Comparison of ENCODE assay signal across 7 mouse cellular contexts in the genomic region with DNA sequence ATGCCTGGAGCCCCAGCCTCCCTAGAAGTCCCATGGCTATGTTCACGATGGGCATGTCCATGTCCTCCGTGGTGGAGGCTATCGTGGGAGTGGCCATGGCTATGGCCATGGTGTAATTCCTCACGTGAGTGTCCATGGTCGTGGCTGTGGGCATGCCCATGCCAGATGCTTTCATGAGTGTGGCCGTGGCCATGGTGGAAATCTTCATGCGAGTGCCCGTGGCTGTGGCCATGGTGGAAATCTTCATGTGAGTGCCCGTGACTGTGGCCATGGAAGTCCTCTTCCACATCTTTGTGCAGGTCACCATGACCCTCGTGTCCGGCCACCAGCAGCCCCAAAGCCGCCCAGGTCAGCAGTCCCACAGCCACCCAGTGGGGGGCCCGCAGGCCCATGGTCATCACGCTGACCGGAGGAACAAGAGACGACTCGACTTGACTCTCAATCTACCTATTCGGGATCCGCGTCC. TPM values are rescaled to one million over a fixed set of nuclear protein-coding genes. Genes with fewer than 3 reads are reported as not detected.
DNase-seq lines count a peak whose midpoint lies in the region; ATAC-seq and TF ChIP-seq lines count a peak whose summit lies in the region.

No protein-coding gene starts in this region.

- H3K4me3 ChIP-seq in brown adipose tissue, adult 24 weeks (ENCODE audit: insufficient read depth, low read depth, low read length): peak overlapping the region; percentile 88
- H3K4me3 ChIP-seq in forebrain, embryonic 16.5 days (replicated peaks; ENCODE audit: low read length): peak overlapping the region; percentile 81
- H3K4me3 ChIP-seq in liver, postnatal 0 days (ENCODE audit: low read depth, low read length): peak overlapping the region; percentile 79

- WGBS in forebrain, embryonic 16.5 days: 6% methylated on average over 20 of the region's 20 CpGs
- 3% methylated on average over 20 of the region's 20 CpGs for WGBS in liver, postnatal 0 days (ENCODE audit: insufficient replicate concordance)

- peak overlapping the region; percentile 85 for H3K27ac ChIP-seq in brown adipose tissue, adult 24 weeks (replicated peaks; ENCODE audit: low read depth, low read length)
- H3K27ac ChIP-seq in forebrain, embryonic 16.5 days (ENCODE audit: low read length): peak overlapping the region; percentile 95
- peak overlapping the region; percentile 96 for H3K27ac ChIP-seq in liver, postnatal 0 days (ENCODE audit: low read depth)

- ATAC-seq in forebrain, embryonic 16.5 days: no peak
- peak; percentile 2; the same call in 1 of the 2 replicates for ATAC-seq in liver, postnatal 0 days

- peak overlapping the region; percentile 99 for H3K4me2 ChIP-seq in forebrain, embryonic 16.5 days (ENCODE audit: low read length)
- H3K4me2 ChIP-seq in liver, postnatal 0 days (ENCODE audit: low read depth, low read length): peak overlapping the region; percentile 94

- H3K36me3 ChIP-seq in forebrain, embryonic 16.5 days (ENCODE audit: control insufficient read depth, insufficient read depth): peaks cover 10% of the 10 kb centered on the region
- peaks cover 33% of the 10 kb centered on the region for H3K36me3 ChIP-seq in liver, postnatal 0 days (replicated peaks; ENCODE audit: insufficient read depth, low read length)

- peak overlapping the region; percentile 86 for H3K9ac ChIP-seq in forebrain, embryonic 16.5 days (replicated peaks; ENCODE audit: low read depth, low read length)
- peak overlapping the region; percentile 81 for H3K9ac ChIP-seq in liver, postnatal 0 days (replicated peaks)

- intact Hi-C loops in left cerebral cortex, postnatal 25 days (cut with DNase I): loop anchor here (5.0 kb wide), 1 partner anchor 86 kb away; the partner anchor contains the start of gene H2-DMa

- H3K4me1 ChIP-seq in brown adipose tissue, adult 24 weeks (ENCODE audit: control insufficient read depth, insufficient read depth, insufficient read length, low read length): peaks cover 18% of the 10 kb centered on the region; the same call in 1 of the 2 replicates
- peaks cover 54% of the 10 kb centered on the region for H3K4me1 ChIP-seq in forebrain, embryonic 16.5 days (replicated peaks; ENCODE audit: control insufficient read depth, insufficient read depth, low read length)
- peaks cover 49% of the 10 kb centered on the region for H3K4me1 ChIP-seq in liver, postnatal 0 days (ENCODE audit: insufficient read depth)

- no peaks in the 10 kb centered on the region for H3K9me3 ChIP-seq in forebrain, embryonic 16.5 days (ENCODE audit: control insufficient read depth, low read length)
- no peaks in the 10 kb centered on the region for H3K9me3 ChIP-seq in liver, postnatal 0 days (ENCODE audit: low read length)

- peak; percentile 21 to 43 for DNase-seq in left cerebral cortex, adult 8-10 months (ENCODE audit: low spot score in 2 of 2)
- DNase-seq in left cerebral cortex, postnatal 25 days (ENCODE audit: low spot score in 2 of 2): no peak
- no peak for DNase-seq in liver, postnatal 0 days
- DNase-seq in retina, postnatal 1 day: no peak
- no peak for DNase-seq in urinary bladder, postnatal 4 days (ENCODE audit: low spot score in 2 of 2)

- no peaks in the 10 kb centered on the region for H3K27me3 ChIP-seq in forebrain, embryonic 16.5 days (replicated peaks; ENCODE audit: control insufficient read depth, insufficient read depth, low read length)
- H3K27me3 ChIP-seq in liver, postnatal 0 days (ENCODE audit: insufficient read depth, low read length): no peaks in the 10 kb centered on the region

- TF ChIP-seq CTCF in liver, postnatal 0 days (IDR thresholded peaks at IDR 0.05; ENCODE audit: low read depth): no peak

- no peak for TF ChIP-seq EP300 in liver, postnatal 0 days (IDR thresholded peaks at IDR 0.05; ENCODE audit: low read depth)

RNA-seq across cellular contexts. Expression of gene Slc39a7, which starts 0.6 kb away (rescaled TPM):
- 10 to 100 TPM; 91.2 to 98.6 (median 95.0) TPM for total RNA-seq in left cerebral cortex, adult 8-10 months (2022)
- 10 to 100 TPM; 96.2 to 98.6 TPM for total RNA-seq in left cerebral cortex, postnatal 25 days (2021)
- polyA plus RNA-seq in brown adipose tissue, adult 24 weeks (2012; ENCODE audit: insufficient read depth, insufficient read length, missing spikeins): 40.0 and 44.7 TPM in 2 replicates
- polyA plus RNA-seq in forebrain, embryonic 16.5 days (2015; fragmentation: Nextera tagmentation; extraction: Ambion mirVana): 148 and 157 TPM in 2 replicates
- polyA plus RNA-seq in liver, postnatal 0 days (2015; fragmentation: Nextera tagmentation; extraction: Ambion mirVana): 41.3 and 43.4 TPM in 2 replicates

RNA-seq across cellular contexts. Expression of gene Rxrb, which starts 0.7 kb away (rescaled TPM):
- 10 to 100 TPM; 72.8 to 87.6 (median 78.1) TPM for total RNA-seq in left cerebral cortex, adult 8-10 months (2022)
- total RNA-seq in left cerebral cortex, postnatal 25 days (2021): 10 to 100 TPM; 79.5 to 83.1 TPM
- 23.6 and 38.7 TPM in 2 replicates for polyA plus RNA-seq in brown adipose tissue, adult 24 weeks (2012; ENCODE audit: insufficient read depth, insufficient read length, missing spikeins)
- polyA plus RNA-seq in forebrain, embryonic 16.5 days (2015; fragmentation: Nextera tagmentation; extraction: Ambion mirVana): 55.6 and 60.2 TPM in 2 replicates
- 16.2 and 16.4 TPM in 2 replicates for polyA plus RNA-seq in liver, postnatal 0 days (2015; fragmentation: Nextera tagmentation; extraction: Ambion mirVana)

RNA-seq across cellular contexts. Expression of gene H2-Ke6, which starts 3.0 kb away (rescaled TPM):
- 10 to 100 TPM; 45.6 to 50.2 (median 46.4) TPM for total RNA-seq in left cerebral cortex, adult 8-10 months (2022)
- total RNA-seq in left cerebral cortex, postnatal 25 days (2021): 10 to 100 TPM; 33.3 to 35.1 TPM
- 214 and 236 TPM in 2 replicates for polyA plus RNA-seq in brown adipose tissue, adult 24 weeks (2012; ENCODE audit: insufficient read depth, insufficient read length, missing spikeins)
- polyA plus RNA-seq in forebrain, embryonic 16.5 days (2015; fragmentation: Nextera tagmentation; extraction: Ambion mirVana): 63.9 and 65.4 TPM in 2 replicates
- 49.1 and 51.6 TPM in 2 replicates for polyA plus RNA-seq in liver, postnatal 0 days (2015; fragmentation: Nextera tagmentation; extraction: Ambion mirVana)

RNA-seq across cellular contexts. Expression of gene Ring1, which starts 6.4 kb away (rescaled TPM):
- 10 to 100 TPM; 31.4 to 43.5 (median 36.1) TPM for total RNA-seq in left cerebral cortex, adult 8-10 months (2022)
- 10 to 100 TPM; 28.4 to 32.2 TPM for total RNA-seq in left cerebral cortex, postnatal 25 days (2021)
- polyA plus RNA-seq in brown adipose tissue, adult 24 weeks (2012; ENCODE audit: insufficient read depth, insufficient read length, missing spikeins): 10.2 and 10.3 TPM in 2 replicates
- polyA plus RNA-seq in forebrain, embryonic 16.5 days (2015; fragmentation: Nextera tagmentation; extraction: Ambion mirVana): 16.0 and 20.4 TPM in 2 replicates
- 6.0 and 7.1 TPM in 2 replicates for polyA plus RNA-seq in liver, postnatal 0 days (2015; fragmentation: Nextera tagmentation; extraction: Ambion mirVana)

RNA-seq across cellular contexts. Expression of gene Col11a2, which starts 8.3 kb away (rescaled TPM):
- total RNA-seq in left cerebral cortex, adult 8-10 months (2022): 10 to 100 TPM; 12.6 to 18.0 (median 16.8) TPM
- total RNA-seq in left cerebral cortex, postnatal 25 days (2021): 10 to 100 TPM; 14.1 to 14.6 TPM
- polyA plus RNA-seq in brown adipose tissue, adult 24 weeks (2012; ENCODE audit: insufficient read depth, insufficient read length, missing spikeins): 0.38 and 1.0 TPM in 2 replicates
- 2.3 and 4.0 TPM in 2 replicates for polyA plus RNA-seq in forebrain, embryonic 16.5 days (2015; fragmentation: Nextera tagmentation; extraction: Ambion mirVana)
- polyA plus RNA-seq in liver, postnatal 0 days (2015; fragmentation: Nextera tagmentation; extraction: Ambion mirVana): 0.21 and 0.47 TPM in 2 replicates

Comparison
In these comparisons a context has a peak if more than half of its experiments do, and no peak if none do; other contexts are left out.
1. DNase-seq: peak in left cerebral cortex, adult 8-10 months (2 of 2); none in left cerebral cortex, postnatal 25 days (0 of 2), liver, postnatal 0 days (single experiment), retina, postnatal 1 day (single experiment) and urinary bladder, postnatal 4 days (0 of 2).
2. Peak in every context shown above with its lines, with median percentiles within 50 percentile points of each other: H3K27ac ChIP-seq and H3K4me3 ChIP-seq.